ENCODE assay signal across 16 mouse cellular contexts in genomic region chr10:43093440-43093839, GRCm38 (mm10).
A peak's percentile ranks its signal among the peaks of the same experiment; 100 is the strongest.
DNase-seq lines count a peak whose midpoint lies in the region; ATAC-seq lines count a peak whose summit lies in the region.
"Had no signal": no experiment of that assay in that cellular context is flagged by ENCODE, and none has a peak within 500 bp of the region (broad histone marks: within the 10 kb centered on the region; RNA-seq: fewer than 3 reads in every experiment).

No protein-coding gene starts in this region.

- no peak for DNase-seq in hindbrain, embryonic 10.5 days (ENCODE audit: low spot score)
- no peak for DNase-seq in midbrain, embryonic 10.5 days (ENCODE audit: low spot score)
- DNase-seq in brain, adult 2 months (ENCODE audit: low read depth, low spot score) = peak; percentile 76
- DNase-seq in cerebellum, adult 18-20 months = no peak
- no peak for DNase-seq in ovary, adult 18-20 months (ENCODE audit: low spot score)
- DNase-seq: B cell, adult 2 months; cerebellum, adult 2 months; heart, postnatal 14 days; thymus, postnatal 4 days had no signal

- ATAC-seq in hindbrain, embryonic 15.5 days (ENCODE audit: low FRiP score, low read depth) = 0 out of 2 replicates have a peak, but pooled peaks have one; percentile 15
- ATAC-seq in midbrain, embryonic 13.5 days = peak; percentile 24; the same call in 1 of the 2 replicates
- 0 out of 2 replicates have a peak, but pooled peaks have one; percentile 13 for ATAC-seq in midbrain, embryonic 16.5 days
- ATAC-seq: inflammation-experienced regulatory T-cells, adult 6 months; Patski had no signal

- H3K9me3 ChIP-seq in hindbrain, embryonic 15.5 days = no peaks in the 10 kb centered on the region
- H3K9me3 ChIP-seq in hindbrain, embryonic 10.5 days = no peaks in the 10 kb centered on the region; the same call in 1 of the 2 replicates
- H3K9me3 ChIP-seq in midbrain, embryonic 13.5 days = no peaks in the 10 kb centered on the region
- no peaks in the 10 kb centered on the region for H3K9me3 ChIP-seq in midbrain, embryonic 10.5 days (replicated peaks)
- no peaks in the 10 kb centered on the region for H3K9me3 ChIP-seq in midbrain, embryonic 16.5 days (replicated peaks; ENCODE audit: control insufficient read depth, low read length, poor library complexity, severe bottlenecking)
- H3K9me3 ChIP-seq: embryonic facial prominence, embryonic 12.5 days; heart, embryonic 10.5 days had no signal

- H3K36me3 ChIP-seq in hindbrain, embryonic 15.5 days = no peaks in the 10 kb centered on the region
- H3K36me3 ChIP-seq in hindbrain, embryonic 10.5 days = peaks cover 10% of the 10 kb centered on the region
- H3K36me3 ChIP-seq in midbrain, embryonic 13.5 days = peaks cover 10% of the 10 kb centered on the region
- peaks cover 7% of the 10 kb centered on the region for H3K36me3 ChIP-seq in midbrain, embryonic 10.5 days
- no peaks in the 10 kb centered on the region for H3K36me3 ChIP-seq in midbrain, embryonic 16.5 days (ENCODE audit: control insufficient read depth, insufficient read depth, low read length)

- H3K27me3 ChIP-seq in hindbrain, embryonic 15.5 days = no peaks in the 10 kb centered on the region
- H3K27me3 ChIP-seq in hindbrain, embryonic 10.5 days (ENCODE audit: insufficient read depth, poor library complexity, severe bottlenecking) = no peaks in the 10 kb centered on the region
- no peaks in the 10 kb centered on the region for H3K27me3 ChIP-seq in midbrain, embryonic 13.5 days
- no peaks in the 10 kb centered on the region for H3K27me3 ChIP-seq in midbrain, embryonic 10.5 days (ENCODE audit: low read depth, poor library complexity, severe bottlenecking)
- no peaks in the 10 kb centered on the region for H3K27me3 ChIP-seq in midbrain, embryonic 16.5 days (ENCODE audit: control insufficient read depth, insufficient read depth, low read depth, low read length)
- H3K27me3 ChIP-seq: embryonic facial prominence, embryonic 12.5 days; Patski had no signal

- WGBS in hindbrain, embryonic 15.5 days = 77% methylated on average over 10 of the region's 10 CpGs
- 87% methylated on average over 10 of the region's 10 CpGs for WGBS in hindbrain, embryonic 10.5 days
- 78% methylated on average over 10 of the region's 10 CpGs for whole genome bisulfite sequencing in midbrain, embryonic 13.5 days
- WGBS in midbrain, embryonic 10.5 days = 86% methylated on average over 10 of the region's 10 CpGs
- 66% methylated on average over 10 of the region's 10 CpGs for WGBS in midbrain, embryonic 16.5 days

- H3K27ac ChIP-seq in hindbrain, embryonic 15.5 days (replicated peaks) = no peak overlapping the region
- no peak overlapping the region for H3K27ac ChIP-seq in hindbrain, embryonic 10.5 days
- 0 out of 2 replicates have a peak overlapping the region, but pooled peaks have one; percentile 27 for H3K27ac ChIP-seq in midbrain, embryonic 13.5 days
- no peak overlapping the region for H3K27ac ChIP-seq in midbrain, embryonic 10.5 days (replicated peaks)
- H3K27ac ChIP-seq in midbrain, embryonic 16.5 days (ENCODE audit: low read length) = 0 out of 2 replicates have a peak overlapping the region, but pooled peaks have one; percentile 27
- H3K27ac ChIP-seq: embryonic facial prominence, embryonic 12.5 days; heart, embryonic 10.5 days had no signal

- no peak overlapping the region for H3K4me2 ChIP-seq in hindbrain, embryonic 15.5 days
- no peak overlapping the region for H3K4me2 ChIP-seq in midbrain, embryonic 13.5 days (replicated peaks)
- no peak overlapping the region for H3K4me2 ChIP-seq in midbrain, embryonic 16.5 days (ENCODE audit: low read length)
- H3K4me2 ChIP-seq: embryonic facial prominence, embryonic 12.5 days had no signal

- peaks cover 39% of the 10 kb centered on the region for H3K4me1 ChIP-seq in hindbrain, embryonic 15.5 days (replicated peaks)
- peaks cover 51% of the 10 kb centered on the region for H3K4me1 ChIP-seq in hindbrain, embryonic 10.5 days (replicated peaks)
- peaks cover 76% of the 10 kb centered on the region for H3K4me1 ChIP-seq in midbrain, embryonic 13.5 days (replicated peaks)
- H3K4me1 ChIP-seq in midbrain, embryonic 10.5 days = peaks cover 51% of the 10 kb centered on the region
- H3K4me1 ChIP-seq in midbrain, embryonic 16.5 days (ENCODE audit: control insufficient read depth, insufficient read depth, low read length) = peaks cover 33% of the 10 kb centered on the region

- H3K9ac ChIP-seq in hindbrain, embryonic 15.5 days = no peak overlapping the region
- H3K9ac ChIP-seq in midbrain, embryonic 13.5 days (replicated peaks) = 0 out of 2 replicates have a peak overlapping the region, but pooled peaks have one; percentile 19
- no peak overlapping the region for H3K9ac ChIP-seq in midbrain, embryonic 16.5 days (ENCODE audit: low read depth, low read length)
- H3K9ac ChIP-seq: embryonic facial prominence, embryonic 12.5 days had no signal

- H3K4me3 ChIP-seq in hindbrain, embryonic 15.5 days = no peak overlapping the region
- H3K4me3 ChIP-seq in hindbrain, embryonic 10.5 days = no peak overlapping the region
- H3K4me3 ChIP-seq in midbrain, embryonic 13.5 days (replicated peaks) = no peak overlapping the region
- no peak overlapping the region for H3K4me3 ChIP-seq in midbrain, embryonic 10.5 days
- H3K4me3 ChIP-seq in midbrain, embryonic 16.5 days (ENCODE audit: low read depth, low read length) = no peak overlapping the region
- H3K4me3 ChIP-seq: embryonic facial prominence, embryonic 12.5 days; heart, embryonic 10.5 days had no signal

Comparison
In these comparisons a context has a peak if more than half of its experiments do, and no peak if none do; other contexts are left out.
1. H3K27ac ChIP-seq: peak in midbrain, embryonic 13.5 days (single experiment) and midbrain, embryonic 16.5 days (single experiment); none in hindbrain, embryonic 15.5 days (single experiment), hindbrain, embryonic 10.5 days (single experiment) and midbrain, embryonic 10.5 days (single experiment).
2. Peak in every context shown above with its lines, with median percentiles within 50 percentile points of each other: ATAC-seq.